Mouse (Mus musculus) common myeloid progenitor, adult 5-6 weeks (primary cell): ENCODE measurements at regions not wholly inside any gene's neighbourhood (a gene's known extent, or its start where the extent isn't known, plus 50 kb on each side); places are given as distances from the start of the nearest gene placed in this dataset.

Source experiments
- ATAC-seq: replicated peaks from 2 replicates; pipeline ENCODE4 v1.8.0; 2016; ENCODE audit warnings: low read depth, mild to moderate bottlenecking, moderate TSS enrichment, inconsistent platforms; ENCODE audit not compliant: poor library complexity, severe bottlenecking

- peak; percentile 73; the same call in 1 of the 2 replicates for ATAC-seq
Measured at GRCm38 (mm10) chrX:145672776-145673175, 167.8 kb upstream of the Amot start.

GRCm38 (mm10) chrX:145651647-145652046 lies 146.7 kb upstream of the Amot start:
- no peak for ATAC-seq

GRCm38 (mm10) chrX:145619649-145620048 lies 114.7 kb upstream of the Amot start:
- no peak for ATAC-seq

GRCm38 (mm10) chrX:145602085-145602484 lies 97.1 kb upstream of the Amot start:
- ATAC-seq, result 0 out of 2 replicates have a peak, but pooled peaks have one; percentile 29

- no peak for ATAC-seq
Measured at GRCm38 (mm10) chrX:145590733-145591132, 85.8 kb upstream of the Amot start.

GRCm38 (mm10) chrX:145567528-145567927 lies 62.5 kb upstream of the Amot start:
- ATAC-seq, result no peak

- no peak for ATAC-seq
Measured at GRCm38 (mm10) chrX:145567073-145567472, 62.1 kb upstream of the Amot start.

GRCm38 (mm10) chrX:145558881-145559280 lies 53.9 kb upstream of the Amot start:
- ATAC-seq, result no peak
